Comparison of ENCODE assay signal across 8 mouse cellular contexts in genomic region chr17:25829558-25830017, GRCm38 (mm10). TPM values are rescaled to one million over a fixed set of nuclear protein-coding genes. Genes with fewer than 3 reads are reported as not detected.
DNase-seq lines count a peak whose midpoint lies in the region; ATAC-seq and TF ChIP-seq lines count a peak whose summit lies in the region.

No protein-coding gene starts in this region.

- peak overlapping the region; percentile 60 for H3K9ac ChIP-seq in kidney, postnatal 0 days (ENCODE audit: low read depth, low read length)
- H3K9ac ChIP-seq in embryonic facial prominence, embryonic 14.5 days (ENCODE audit: low read depth, low read length) = peak overlapping the region; percentile 76
- peak overlapping the region; percentile 64 for H3K9ac ChIP-seq in intestine, embryonic 15.5 days

- WGBS in kidney, postnatal 0 days = 33% methylated on average over 8 of the region's 8 CpGs
- WGBS in embryonic facial prominence, embryonic 14.5 days = 31% methylated on average over 8 of the region's 8 CpGs
- WGBS in intestine, embryonic 15.5 days = 32% methylated on average over 8 of the region's 8 CpGs

- DNase-seq in kidney, postnatal 0 days (ENCODE audit: low spot score) = no peak
- DNase-seq in kidney, adult 18-20 months = no peak
- DNase-seq in embryonic facial prominence, embryonic 14.5 days (ENCODE audit: low spot score) = no peak
- peak; percentile 45 for DNase-seq in neural tube, embryonic 10.5 days (ENCODE audit: extremely low spot score, low spot score)
- DNase-seq in right cerebral cortex, postnatal 14 days = no peak
- DNase-seq in layer of hippocampus, postnatal 10 days (ENCODE audit: low spot score in 2 of 2) = no peak
- DNase-seq in left cerebral cortex, adult 11 months (ENCODE audit: low spot score) = no peak

- H3K27ac ChIP-seq in kidney, postnatal 0 days = peak overlapping the region; percentile 88
- H3K27ac ChIP-seq in embryonic facial prominence, embryonic 14.5 days (replicated peaks; ENCODE audit: low read depth, low read length) = peak overlapping the region; percentile 90
- peak overlapping the region; percentile 90 for H3K27ac ChIP-seq in intestine, embryonic 15.5 days

- no peak for TF ChIP-seq CTCF in kidney, postnatal 0 days (IDR thresholded peaks at IDR 0.05; ENCODE audit: low read depth)

- peaks cover 36% of the 10 kb centered on the region for H3K4me1 ChIP-seq in kidney, postnatal 0 days (replicated peaks; ENCODE audit: insufficient read depth, low read length)
- H3K4me1 ChIP-seq in embryonic facial prominence, embryonic 14.5 days (ENCODE audit: control insufficient read depth, insufficient read depth, low read length) = peaks cover 36% of the 10 kb centered on the region
- peaks cover 53% of the 10 kb centered on the region for H3K4me1 ChIP-seq in intestine, embryonic 15.5 days (replicated peaks)

- H3K4me2 ChIP-seq in kidney, postnatal 0 days (ENCODE audit: low read length) = peak overlapping the region; percentile 66
- H3K4me2 ChIP-seq in embryonic facial prominence, embryonic 14.5 days (ENCODE audit: low read depth, low read length) = peak overlapping the region; percentile 76
- H3K4me2 ChIP-seq in intestine, embryonic 15.5 days (replicated peaks) = peak overlapping the region; percentile 91

- H3K4me3 ChIP-seq in kidney, postnatal 0 days (replicated peaks; ENCODE audit: low read depth, low read length) = peak overlapping the region; percentile 34
- peak overlapping the region; percentile 52 for H3K4me3 ChIP-seq in embryonic facial prominence, embryonic 14.5 days (ENCODE audit: low read depth, low read length)
- H3K4me3 ChIP-seq in intestine, embryonic 15.5 days (replicated peaks) = peak overlapping the region; percentile 57

- H3K27me3 ChIP-seq in kidney, postnatal 0 days (ENCODE audit: insufficient read depth, low read length) = no peaks in the 10 kb centered on the region
- H3K27me3 ChIP-seq in embryonic facial prominence, embryonic 14.5 days (replicated peaks; ENCODE audit: control insufficient read depth, insufficient read depth, low read length) = no peaks in the 10 kb centered on the region
- no peaks in the 10 kb centered on the region for H3K27me3 ChIP-seq in intestine, embryonic 15.5 days (replicated peaks)

- ATAC-seq in kidney, postnatal 0 days (replicated peaks; ENCODE audit: low FRiP score, low read depth) = no peak
- ATAC-seq in embryonic facial prominence, embryonic 14.5 days (ENCODE audit: low read depth) = no peak
- ATAC-seq in intestine, embryonic 15.5 days = no peak

- no peaks in the 10 kb centered on the region for H3K9me3 ChIP-seq in kidney, postnatal 0 days (replicated peaks; ENCODE audit: low read length)
- H3K9me3 ChIP-seq in embryonic facial prominence, embryonic 14.5 days (ENCODE audit: control insufficient read depth, low read length) = no peaks in the 10 kb centered on the region
- no peaks in the 10 kb centered on the region for H3K9me3 ChIP-seq in intestine, embryonic 15.5 days

- H3K36me3 ChIP-seq in kidney, postnatal 0 days (ENCODE audit: insufficient read depth, low read length) = peaks cover 35% of the 10 kb centered on the region
- peaks cover 45% of the 10 kb centered on the region for H3K36me3 ChIP-seq in embryonic facial prominence, embryonic 14.5 days (ENCODE audit: control insufficient read depth, insufficient read depth, low read length)
- H3K36me3 ChIP-seq in intestine, embryonic 15.5 days = peaks cover 19% of the 10 kb centered on the region

RNA-seq across cellular contexts. Expression of gene Jmjd8, which starts 0.9 kb away (rescaled TPM):
- polyA plus RNA-seq in kidney, postnatal 0 days (2015; fragmentation: Nextera tagmentation; extraction: Ambion mirVana) = 53.1 and 54.5 TPM in 2 replicates
- polyA plus RNA-seq in embryonic facial prominence, embryonic 14.5 days (2014; fragmentation: Nextera tagmentation; extraction: Ambion mirVana) = 35.2 and 36.2 TPM in 2 replicates
- polyA plus RNA-seq in intestine, embryonic 15.5 days (2015; fragmentation: Nextera tagmentation; extraction: Ambion mirVana) = 45.1 and 49.4 TPM in 2 replicates
- 10 to 100 TPM; 55.4 to 56.9 TPM for total RNA-seq in layer of hippocampus, postnatal 10 days (2021)

RNA-seq across cellular contexts. Expression of gene Stub1, which starts 3.6 kb away (rescaled TPM):
- polyA plus RNA-seq in kidney, postnatal 0 days (2015; fragmentation: Nextera tagmentation; extraction: Ambion mirVana) = 267 and 287 TPM in 2 replicates
- polyA plus RNA-seq in embryonic facial prominence, embryonic 14.5 days (2014; fragmentation: Nextera tagmentation; extraction: Ambion mirVana) = 314 and 351 TPM in 2 replicates
- polyA plus RNA-seq in intestine, embryonic 15.5 days (2015; fragmentation: Nextera tagmentation; extraction: Ambion mirVana) = 297 and 322 TPM in 2 replicates
- 100 to 1,000 TPM; 168 to 169 TPM for total RNA-seq in layer of hippocampus, postnatal 10 days (2021)

RNA-seq across cellular contexts. Expression of gene Wdr24, which starts 6.2 kb away (rescaled TPM):
- 21.0 and 22.1 TPM in 2 replicates for polyA plus RNA-seq in kidney, postnatal 0 days (2015; fragmentation: Nextera tagmentation; extraction: Ambion mirVana)
- polyA plus RNA-seq in embryonic facial prominence, embryonic 14.5 days (2014; fragmentation: Nextera tagmentation; extraction: Ambion mirVana) = 22.9 and 25.5 TPM in 2 replicates
- polyA plus RNA-seq in intestine, embryonic 15.5 days (2015; fragmentation: Nextera tagmentation; extraction: Ambion mirVana) = 25.4 and 27.7 TPM in 2 replicates
- 10 to 100 TPM; 21.0 to 24.1 TPM for total RNA-seq in layer of hippocampus, postnatal 10 days (2021)

RNA-seq across cellular contexts. Expression of gene Rhbdl1, which starts 7.5 kb away (rescaled TPM):
- 3.7 and 3.9 TPM in 2 replicates for polyA plus RNA-seq in kidney, postnatal 0 days (2015; fragmentation: Nextera tagmentation; extraction: Ambion mirVana)
- polyA plus RNA-seq in embryonic facial prominence, embryonic 14.5 days (2014; fragmentation: Nextera tagmentation; extraction: Ambion mirVana) = 2.8 and 3.3 TPM in 2 replicates
- polyA plus RNA-seq in intestine, embryonic 15.5 days (2015; fragmentation: Nextera tagmentation; extraction: Ambion mirVana) = 1.8 and 1.9 TPM in 2 replicates
- 10 to 100 TPM; 80.6 to 99.3 TPM for total RNA-seq in layer of hippocampus, postnatal 10 days (2021)

RNA-seq across cellular contexts. Expression of gene Gm20683, which starts 12.0 kb away (rescaled TPM):
- polyA plus RNA-seq in kidney, postnatal 0 days (2015; fragmentation: Nextera tagmentation; extraction: Ambion mirVana) = 2.7 and 2.8 TPM in 2 replicates
- 1.4 and 1.6 TPM in 2 replicates for polyA plus RNA-seq in embryonic facial prominence, embryonic 14.5 days (2014; fragmentation: Nextera tagmentation; extraction: Ambion mirVana)
- polyA plus RNA-seq in intestine, embryonic 15.5 days (2015; fragmentation: Nextera tagmentation; extraction: Ambion mirVana) = 1.1 and 2.4 TPM in 2 replicates
- total RNA-seq in layer of hippocampus, postnatal 10 days (2021) = 10 to 100 TPM; 30.9 to 36.3 TPM
